ENCODE assay signal across 8 mouse cellular contexts in the genomic region with DNA sequence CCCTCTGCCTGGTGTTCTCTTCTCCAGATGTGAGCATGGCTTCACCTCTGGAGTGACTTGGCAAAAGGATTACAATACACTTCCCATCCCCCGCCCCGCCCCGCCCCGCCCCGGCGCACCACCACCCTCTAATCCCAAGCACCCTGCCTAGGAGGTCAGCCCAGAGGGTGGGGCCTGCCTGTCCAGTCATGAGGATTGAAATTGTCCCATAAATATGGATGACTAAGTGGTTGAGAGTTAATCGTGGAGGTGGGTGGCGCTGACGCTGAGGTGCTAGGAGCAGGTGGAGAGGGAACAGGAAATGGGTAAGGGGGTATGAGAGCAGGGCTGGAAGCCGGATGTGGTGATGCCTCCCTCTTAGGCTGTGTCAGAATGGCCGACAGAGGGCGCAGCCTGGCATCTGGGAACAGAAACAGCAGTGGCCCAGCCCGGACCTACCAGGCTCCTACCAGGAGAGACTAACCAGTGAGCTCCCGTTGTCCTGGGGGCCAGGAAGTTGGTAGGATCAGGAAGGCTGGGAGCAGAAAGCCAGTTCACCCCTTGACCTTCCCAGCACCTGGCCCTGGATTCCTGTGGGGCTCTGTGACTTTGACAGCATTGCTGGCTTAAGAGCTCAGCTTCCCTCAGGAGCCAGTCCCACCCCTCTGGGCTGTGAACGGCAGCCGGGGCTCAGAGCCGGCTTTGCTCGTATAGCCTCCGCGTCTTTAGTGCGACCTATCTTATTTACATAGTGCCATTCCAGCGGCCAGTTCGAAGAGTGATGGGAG. TPM values are rescaled to one million over a fixed set of nuclear protein-coding genes. Genes with fewer than 3 reads are reported as not detected.
DNase-seq lines count a peak whose midpoint lies in the region; ATAC-seq and TF ChIP-seq lines count a peak whose summit lies in the region.

No protein-coding gene starts in this region.

- H3K36me3 ChIP-seq in MEL (ENCODE audit: control insufficient read depth in 1 of 2, insufficient read depth in 2 of 2, low read length in 2 of 2), result peaks cover 0 to 5% of the 10 kb centered on the region in 2 experiments; a peak in 2 of 4 replicates

- TF ChIP-seq EP300 in MEL (IDR thresholded peaks at IDR 0.05; ENCODE audit: low read depth in 1 of 2, low read length in 2 of 2), result no peak

- H3K4me1 ChIP-seq in MEL (ENCODE audit: control insufficient read depth in 1 of 2, insufficient read depth in 2 of 2, low read length in 2 of 2), result peaks cover 0 to 18% of the 10 kb centered on the region in 2 experiments; a peak in 2 of 4 replicates

- intact Hi-C loops in heart, postnatal 10 days (cut with DNase I), result loop anchor here (1.0 to 10.0 kb wide), 3 partner anchors 55 to 577 kb away; no protein-coding TSS in a partner anchor

- ATAC-seq in erythroid progenitor cell, adult 5-6 weeks (replicated peaks; ENCODE audit: low FRiP score, poor library complexity, severe bottlenecking), result peak; percentile 87

- peak; percentile 43 for TF ChIP-seq RAD21 in MEL (IDR thresholded peaks at IDR 0.05; ENCODE audit: low read depth, low read length)

- no peaks in the 10 kb centered on the region; the same call in 1 of the 2 replicates for H3K79me2 ChIP-seq in MEL (ENCODE audit: control insufficient read depth, insufficient read depth, low read length, poor library complexity)

- H3K27ac ChIP-seq in MEL (ENCODE audit: control insufficient read depth, low read depth, low read length), result peak overlapping the region; percentile 66

- no peaks in the 10 kb centered on the region for H3K27me3 ChIP-seq in MEL (ENCODE audit: control insufficient read depth in 1 of 2, insufficient read depth in 2 of 2, low read length in 2 of 2)

- H3K4me3 ChIP-seq in MEL (ENCODE audit: control insufficient read depth in 1 of 2, insufficient read depth in 1 of 2, low read depth in 2 of 2, low read length in 2 of 2), result peak overlapping the region; percentile 73 to 80

- DNase-seq in MEL (ENCODE audit: low read depth, low spot score), result peak; percentile 96
- DNase-seq in c-Kit-negative CD71-positive TER-119-positive erythroid progenitor cells, embryonic 14.5 days (ENCODE audit: low read depth, low spot score), result peak; percentile 90
- DNase-seq in heart, postnatal 10 days, result peak; percentile 74 to 82
- peak; percentile 79 to 91 for DNase-seq in kidney, postnatal 36 days
- peak; percentile 88 for DNase-seq in lung, postnatal 36 days
- DNase-seq in right cerebral cortex, adult 2 months (ENCODE audit: low spot score in 2 of 2), result peak; percentile 46 to 49
- peak; percentile 87 for DNase-seq in urinary bladder, postnatal 14 days (ENCODE audit: low spot score)

- TF ChIP-seq CTCF in MEL (IDR thresholded peaks at IDR 0.05 in 2 of 3, conservative IDR thresholded peaks at IDR 0.05 in 1 of 3; ENCODE audit: control insufficient read depth in 1 of 3, insufficient read depth in 1 of 3, low read depth in 2 of 3, low read length in 3 of 3, poor library complexity in 1 of 3, severe bottlenecking in 1 of 3), result peak; percentile 85 to 93 (median 92)

- H3K9ac ChIP-seq in MEL (ENCODE audit: control insufficient read depth, low read depth, low read length, poor library complexity, severe bottlenecking), result peak overlapping the region; percentile 60

- no peaks in the 10 kb centered on the region for H3K9me3 ChIP-seq in MEL (replicated peaks; ENCODE audit: insufficient read depth, low read length)

- peak in 1 of 2 experiments; percentile 50; a peak in 3 of 4 replicates for TF ChIP-seq POLR2A in MEL (IDR thresholded peaks at IDR 0.05; ENCODE audit: control insufficient read depth in 1 of 2, insufficient read depth in 1 of 2, low read depth in 1 of 2, low read length in 2 of 2, poor library complexity in 1 of 2)

TF ChIP-seq in MEL, 35 proteins besides CTCF, POLR2A, EP300 and RAD21:
- TF ChIP-seq NELFE (IDR thresholded peaks at IDR 0.05; ENCODE audit: low read depth, low read length) (peak; percentile 32; the same call in 1 of the 2 replicates), KAT2A (conservative IDR thresholded peaks at IDR 0.05; ENCODE audit: low read depth, low read length) (no peak), MAX (IDR thresholded peaks at IDR 0.05; ENCODE audit: low read length) (no peak), ELF1 (IDR thresholded peaks at IDR 0.05; ENCODE audit: low read depth, low read length) (peak; percentile 72; the same call in 1 of the 2 replicates), MXI1 (IDR thresholded peaks at IDR 0.05; ENCODE audit: low read depth, low read length) (peak; percentile 50), SIN3A (IDR thresholded peaks at IDR 0.05; ENCODE audit: low read length) (no peak), ZC3H11A (IDR thresholded peaks at IDR 0.05; ENCODE audit: low read depth, low read length) (no peak), TCF12 (IDR thresholded peaks at IDR 0.05; ENCODE audit: low read depth, low read length) (peak; percentile 24; the same call in 1 of the 2 replicates), MAZ (IDR thresholded peaks at IDR 0.05; ENCODE audit: low read depth, low read length) (peak; percentile 77; the same call in 1 of the 2 replicates), SMC3 (IDR thresholded peaks at IDR 0.05; ENCODE audit: low read depth, low read length) (peak; percentile 65), ETS1 (IDR thresholded peaks at IDR 0.05; ENCODE audit: low read depth, low read length) (peak; percentile 52; the same call in 1 of the 2 replicates), JUND (IDR thresholded peaks at IDR 0.05; ENCODE audit: low read depth, low read length) (no peak), ZMIZ1 (IDR thresholded peaks at IDR 0.05; ENCODE audit: low read depth, low read length) (no peak), MYC (IDR thresholded peaks at IDR 0.05; ENCODE audit: low read depth, low read length) (no peak), GATA1 (IDR thresholded peaks at IDR 0.05; ENCODE audit: low read depth, low read length) (no peak), MEF2A (IDR thresholded peaks at IDR 0.05; ENCODE audit: extremely low read depth, insufficient replicate concordance, low read depth, low read length, poor library complexity, severe bottlenecking) (no peak), E2F4 (IDR thresholded peaks at IDR 0.05; ENCODE audit: borderline replicate concordance, low read depth, low read length) (no peak), GABPA (IDR thresholded peaks at IDR 0.05; ENCODE audit: low read depth, low read length) (no peak), HCFC1 (IDR thresholded peaks at IDR 0.05; ENCODE audit: low read depth, low read length) (peak; percentile 69), TBP (IDR thresholded peaks at IDR 0.05; ENCODE audit: low read depth, low read length) (peak; percentile 45; the same call in 1 of the 2 replicates)

RNA-seq across cellular contexts. Expression of a gene that starts 12.7 kb away (rescaled TPM):
- total RNA-seq in MEL (2012; rRNA removed), result 17.8 and 26.0 TPM in 2 replicates
- 10 to 100 TPM in 1 of 2 experiments, not detected in 1; 13.8 TPM for polyA plus RNA-seq in MEL (2012; ENCODE audit: insufficient read depth in 1 of 2, insufficient read length in 2 of 2, low read depth in 1 of 2, low replicate concordance in 2 of 2, missing spikeins in 1 of 2)
- total RNA-seq in erythroid progenitor cell, adult 5-6 weeks (2015; ENCODE audit: low replicate concordance), result 8.4 and 13.3 TPM in 2 replicates
- total RNA-seq in erythroid progenitor cell, adult 5-6 weeks (2017; ENCODE audit: low replicate concordance), result 18.3 and 20.3 TPM in 2 replicates
- 10 to 100 TPM; 35.4 to 70.2 TPM for total RNA-seq in heart, postnatal 10 days (2021)

RNA-seq across cellular contexts. Expression of a gene that starts 47.6 kb away (rescaled TPM):
- total RNA-seq in MEL (2012; rRNA removed), result 23.1 and 24.0 TPM in 2 replicates
- polyA plus RNA-seq in MEL (2012; ENCODE audit: insufficient read depth in 1 of 2, insufficient read length in 2 of 2, low read depth in 1 of 2, low replicate concordance in 2 of 2, missing spikeins in 1 of 2), result 10 to 100 TPM; 37.1 to 44.3 TPM
- total RNA-seq in erythroid progenitor cell, adult 5-6 weeks (2015; ENCODE audit: low replicate concordance), result 27.8 and 31.0 TPM in 2 replicates
- 21.2 and 40.1 TPM in 2 replicates for total RNA-seq in erythroid progenitor cell, adult 5-6 weeks (2017; ENCODE audit: low replicate concordance)
- total RNA-seq in heart, postnatal 10 days (2021), result 10 to 100 TPM; 25.3 to 27.9 TPM

Comparison
In these comparisons a context has a peak if more than half of its experiments do, and no peak if none do; other contexts are left out.
1. Peak in every context shown above with its lines: DNase-seq, ATAC-seq, H3K4me3 ChIP-seq and H3K27ac ChIP-seq.